Comparison of ENCODE assay signal across 23 mouse cellular contexts in the genomic region with DNA sequence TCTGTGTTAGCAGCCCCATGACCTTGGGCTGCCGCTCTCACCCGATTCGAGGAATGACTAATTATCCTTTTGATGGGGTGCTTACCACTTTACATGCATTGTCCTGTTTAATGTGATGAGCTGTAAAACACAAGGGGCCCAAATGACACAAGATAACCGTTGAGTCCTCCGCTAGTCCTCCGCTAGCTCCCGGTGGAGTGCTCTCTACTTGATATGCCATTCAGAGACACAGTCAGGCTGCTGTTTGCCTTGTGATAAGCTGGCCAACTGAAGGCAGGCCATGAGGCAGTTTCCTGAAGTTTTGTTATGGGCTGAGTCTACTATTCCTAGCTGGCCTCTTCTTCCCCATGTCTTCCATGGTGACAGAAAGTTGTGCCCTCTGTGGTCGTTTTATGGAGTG.
DNase-seq lines count a peak whose midpoint lies in the region; ATAC-seq and TF ChIP-seq lines count a peak whose summit lies in the region.
"Had no signal": no experiment of that assay in that cellular context is flagged by ENCODE, and none has a peak within 500 bp of the region (broad histone marks: within the 10 kb centered on the region; RNA-seq: fewer than 3 reads in every experiment).

No protein-coding gene starts in this region.

- ATAC-seq in liver, postnatal 0 days: peak; percentile 70
- ATAC-seq in forebrain, embryonic 14.5 days: no peak
- ATAC-seq: hindbrain, embryonic 16.5 days; intestine, postnatal 0 days; Patski had no signal

- peak; percentile 94 for TF ChIP-seq EP300 in liver, postnatal 0 days (IDR thresholded peaks at IDR 0.05; ENCODE audit: low read depth)

- no peak overlapping the region for H3K4me2 ChIP-seq in liver, postnatal 0 days (ENCODE audit: low read depth, low read length)
- no peak overlapping the region for H3K4me2 ChIP-seq in forebrain, embryonic 14.5 days (ENCODE audit: low read length)
- H3K4me2 ChIP-seq: embryonic facial prominence, embryonic 15.5 days; forebrain, embryonic 12.5 days; limb, embryonic 13.5 days; lung, embryonic 15.5 days; midbrain, embryonic 12.5 days had no signal

- no peaks in the 10 kb centered on the region for H3K9me3 ChIP-seq in liver, postnatal 0 days (ENCODE audit: low read length)
- no peaks in the 10 kb centered on the region for H3K9me3 ChIP-seq in forebrain, embryonic 14.5 days (replicated peaks; ENCODE audit: control insufficient read depth, low read length)
- H3K9me3 ChIP-seq: embryonic facial prominence, embryonic 15.5 days; forebrain, embryonic 12.5 days; limb, embryonic 13.5 days; lung, embryonic 15.5 days; midbrain, embryonic 12.5 days had no signal

- H3K27me3 ChIP-seq in liver, postnatal 0 days (ENCODE audit: insufficient read depth, low read length): no peaks in the 10 kb centered on the region
- H3K27me3 ChIP-seq in forebrain, embryonic 14.5 days (replicated peaks; ENCODE audit: control insufficient read depth, insufficient read depth, low read length): no peaks in the 10 kb centered on the region
- H3K27me3 ChIP-seq: embryonic facial prominence, embryonic 15.5 days; forebrain, embryonic 12.5 days; limb, embryonic 13.5 days; lung, embryonic 15.5 days; midbrain, embryonic 12.5 days; Patski had no signal

- no peaks in the 10 kb centered on the region for H3K36me3 ChIP-seq in liver, postnatal 0 days (replicated peaks; ENCODE audit: insufficient read depth, low read length)
- H3K36me3 ChIP-seq in forebrain, embryonic 14.5 days (ENCODE audit: control insufficient read depth, insufficient read depth, low read length): no peaks in the 10 kb centered on the region
- H3K36me3 ChIP-seq: embryonic facial prominence, embryonic 15.5 days; forebrain, embryonic 12.5 days; limb, embryonic 13.5 days; lung, embryonic 15.5 days; midbrain, embryonic 12.5 days had no signal

- TF ChIP-seq CTCF in liver, postnatal 0 days (IDR thresholded peaks at IDR 0.05; ENCODE audit: low read depth): no peak

- WGBS in liver, postnatal 0 days (ENCODE audit: insufficient replicate concordance): 50% methylated on average over 8 of the region's 8 CpGs
- 88% methylated on average over 8 of the region's 8 CpGs for WGBS in forebrain, embryonic 14.5 days

- no peak overlapping the region for H3K27ac ChIP-seq in liver, postnatal 0 days (ENCODE audit: low read depth)
- H3K27ac ChIP-seq in forebrain, embryonic 14.5 days (ENCODE audit: low read depth, low read length): no peak overlapping the region
- H3K27ac ChIP-seq: embryonic facial prominence, embryonic 15.5 days; forebrain, embryonic 12.5 days; kidney, postnatal 0 days; limb, embryonic 13.5 days; lung, embryonic 15.5 days; midbrain, embryonic 12.5 days had no signal

- no peak overlapping the region for H3K9ac ChIP-seq in liver, postnatal 0 days (replicated peaks)
- H3K9ac ChIP-seq in forebrain, embryonic 14.5 days (ENCODE audit: low read length): no peak overlapping the region
- H3K9ac ChIP-seq: embryonic facial prominence, embryonic 15.5 days; forebrain, embryonic 12.5 days; limb, embryonic 13.5 days; lung, embryonic 15.5 days; midbrain, embryonic 12.5 days had no signal

- H3K4me1 ChIP-seq in liver, postnatal 0 days (ENCODE audit: insufficient read depth): peaks cover 3% of the 10 kb centered on the region; the same call in 1 of the 2 replicates
- no peaks in the 10 kb centered on the region for H3K4me1 ChIP-seq in forebrain, embryonic 14.5 days (ENCODE audit: control insufficient read depth, insufficient read depth, low read length)
- H3K4me1 ChIP-seq: embryonic facial prominence, embryonic 15.5 days; forebrain, embryonic 12.5 days; lung, embryonic 15.5 days; midbrain, embryonic 12.5 days had no signal

- DNase-seq in ZHBTc4 (ENCODE audit: low read depth, low spot score) (peak; percentile 45), liver (peak; percentile 73)
- DNase-seq in c-Kit-positive CD71-negative TER-119-negative erythroid progenitor cells, embryonic 14.5 days (ENCODE audit: low read depth): peak; percentile 28
- no peak for DNase-seq in liver, postnatal 0 days
- no peak for DNase-seq in forebrain, embryonic 14.5 days (ENCODE audit: low spot score)
- DNase-seq in cerebellum, postnatal 10 days: no peak
- no peak for DNase-seq in kidney, adult 9 months
- DNase-seq: cerebellum, postnatal 25 days; gastrocnemius, postnatal 10 days; heart, adult 18-20 months; heart, postnatal 4 days; layer of hippocampus, postnatal 36 days; lung, postnatal 4 days; thymus, adult 2 months had no signal

- no peak overlapping the region for H3K4me3 ChIP-seq in liver, postnatal 0 days (ENCODE audit: low read depth, low read length)
- no peak overlapping the region for H3K4me3 ChIP-seq in forebrain, embryonic 14.5 days (ENCODE audit: low read depth, low read length)
- H3K4me3 ChIP-seq: embryonic facial prominence, embryonic 15.5 days; forebrain, embryonic 12.5 days; limb, embryonic 13.5 days; lung, embryonic 15.5 days; midbrain, embryonic 12.5 days had no signal

Comparison
In these comparisons a context has a peak if more than half of its experiments do, and no peak if none do; other contexts are left out.
1. DNase-seq: peak in ZHBTc4 (single experiment), c-Kit-positive CD71-negative TER-119-negative erythroid progenitor cells, embryonic 14.5 days (single experiment) and liver (single experiment); none in liver, postnatal 0 days (single experiment), forebrain, embryonic 14.5 days (single experiment), cerebellum, postnatal 10 days (0 of 2) and kidney, adult 9 months (single experiment).